ENCODE assay signal across 13 mouse cellular contexts in the genomic region with DNA sequence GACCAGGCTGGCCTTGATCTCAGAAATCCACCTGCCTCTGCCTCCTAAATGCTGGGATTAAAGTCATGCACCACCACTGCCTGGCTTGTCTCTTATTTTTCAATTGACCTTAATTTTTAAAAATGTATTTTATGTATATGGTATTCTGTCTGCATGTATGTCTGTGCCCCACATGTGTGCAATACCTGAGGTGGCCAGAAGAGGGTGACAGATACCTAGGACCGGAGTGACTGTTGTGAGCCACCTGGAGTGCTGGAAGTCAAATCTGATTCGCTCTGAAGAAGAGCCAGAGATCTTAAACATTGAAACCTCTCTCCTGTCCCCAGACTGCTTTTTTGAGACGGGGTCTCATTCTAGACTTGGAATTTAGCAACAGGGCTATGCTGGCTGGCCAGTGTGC. TPM values are rescaled to one million over a fixed set of nuclear protein-coding genes. Genes with fewer than 3 reads are reported as not detected.
DNase-seq lines count a peak whose midpoint lies in the region; TF ChIP-seq lines count a peak whose summit lies in the region.
"Had no signal": no experiment of that assay in that cellular context is flagged by ENCODE, and none has a peak within 500 bp of the region (broad histone marks: within the 10 kb centered on the region; RNA-seq: fewer than 3 reads in every experiment).

No protein-coding gene starts in this region.

- H3K9me3 ChIP-seq in CH12.LX (replicated peaks; ENCODE audit: low read length) = no peaks in the 10 kb centered on the region
- H3K9me3 ChIP-seq: neural tube, embryonic 12.5 days; stomach, embryonic 15.5 days had no signal

- no peaks in the 10 kb centered on the region for H3K4me1 ChIP-seq in kidney, adult 2 months (ENCODE audit: control insufficient read depth, insufficient read depth, low read length)
- no peaks in the 10 kb centered on the region for H3K4me1 ChIP-seq in CH12.LX (ENCODE audit: control insufficient read depth in 1 of 2, insufficient read depth in 2 of 2)
- no peaks in the 10 kb centered on the region for H3K4me1 ChIP-seq in bone marrow, adult 2 months (ENCODE audit: control insufficient read depth, insufficient read depth, low read length)
- H3K4me1 ChIP-seq: neural tube, embryonic 12.5 days; stomach, embryonic 15.5 days had no signal

- no peak overlapping the region for H3K4me2 ChIP-seq in CH12.LX (ENCODE audit: insufficient read depth, low read depth, poor library complexity, severe bottlenecking)
- H3K4me2 ChIP-seq: neural tube, embryonic 12.5 days; stomach, embryonic 15.5 days had no signal

- TF ChIP-seq POLR2A in kidney, adult 2 months (IDR thresholded peaks at IDR 0.05; ENCODE audit: low read depth, low read length) = no peak
- no peak for TF ChIP-seq POLR2A in CH12.LX (IDR thresholded peaks at IDR 0.05; ENCODE audit: low read depth, low read length)
- no peak for TF ChIP-seq POLR2A in bone marrow, adult 2 months (IDR thresholded peaks at IDR 0.05; ENCODE audit: borderline replicate concordance, control insufficient read depth, low read depth, low read length)

- TF ChIP-seq RAD21 in CH12.LX (IDR thresholded peaks at IDR 0.05; ENCODE audit: low read depth, low read length) = peak; percentile 85

- in situ Hi-C loops in CH12.LX (cut with MboI; ENCODE audit: low pct_ligation_motif_present, low pct_unique_long_range_greater_than_20kb, low sequenced_read_pairs) = no loop called here

- WGBS in kidney, adult 2 months = 89% methylated on average over 3 of the region's 3 CpGs
- 75% methylated on average over 3 of the region's 3 CpGs for WGBS in bone marrow, adult 2 months

- dilution Hi-C loops in CH12.LX (cut with MboI; ENCODE audit: extremely low pct_ligation_motif_present, extremely low pct_unique_long_range_greater_than_20kb, low sequenced_read_pairs) = no loop called here

- peak; percentile 29; the same call in 1 of the 2 replicates for TF ChIP-seq CTCF in kidney, adult 2 months (conservative IDR thresholded peaks at IDR 0.05; ENCODE audit: insufficient read depth, insufficient read length, low read depth, low read length)
- peak; percentile 27 to 83; a peak in 3 of 4 replicates for TF ChIP-seq CTCF in CH12.LX (conservative IDR thresholded peaks at IDR 0.05 in 1 of 2, IDR thresholded peaks at IDR 0.05 in 1 of 2; ENCODE audit: low read depth in 2 of 2, low read length in 2 of 2)
- peak; percentile 76 for TF ChIP-seq CTCF in bone marrow, adult 2 months (IDR thresholded peaks at IDR 0.05; ENCODE audit: control insufficient read depth, insufficient read depth, low read length)

- H3K36me3 ChIP-seq in kidney, adult 2 months (ENCODE audit: control insufficient read depth, insufficient read depth, low read length) = no peaks in the 10 kb centered on the region
- H3K36me3 ChIP-seq in CH12.LX (replicated peaks in 1 of 2; ENCODE audit: control insufficient read depth in 1 of 2, insufficient read depth in 1 of 2, low read length in 1 of 2) = peaks cover 0 to 10% of the 10 kb centered on the region in 2 experiments
- H3K36me3 ChIP-seq: neural tube, embryonic 12.5 days; stomach, embryonic 15.5 days had no signal

- H3K79me2 ChIP-seq in CH12.LX (replicated peaks; ENCODE audit: control insufficient read depth, extremely low read depth, insufficient read depth, poor library complexity, severe bottlenecking) = no peaks in the 10 kb centered on the region

- H3K9ac ChIP-seq in CH12.LX (ENCODE audit: insufficient read depth, low read depth) = no peak overlapping the region
- H3K9ac ChIP-seq: neural tube, embryonic 12.5 days; stomach, embryonic 15.5 days had no signal

- TF ChIP-seq EP300 in CH12.LX (IDR thresholded peaks at IDR 0.05; ENCODE audit: low read length) = no peak

- H3K4me3 ChIP-seq in kidney, adult 2 months (ENCODE audit: insufficient read depth, low read depth, low read length) = no peak overlapping the region
- H3K4me3 ChIP-seq in CH12.LX (replicated peaks in 1 of 3; ENCODE audit: low read depth in 2 of 3, low read length in 2 of 3, poor library complexity in 1 of 3) = no peak overlapping the region
- H3K4me3 ChIP-seq in bone marrow, adult 2 months (replicated peaks; ENCODE audit: control insufficient read depth, low read depth, low read length) = no peak overlapping the region
- H3K4me3 ChIP-seq: neural tube, embryonic 12.5 days; stomach, embryonic 15.5 days had no signal

- no peak for DNase-seq in kidney, adult 2 months
- no peak for DNase-seq in kidney, adult 11 months
- DNase-seq in CH12.LX (ENCODE audit: extremely low read depth) = peak; percentile 59
- DNase-seq in naive thymus-derived CD4-positive, alpha-beta T cell, adult 2 months (ENCODE audit: low read depth) = peak; percentile 26
- no peak for DNase-seq in adrenal gland, postnatal 10 days
- DNase-seq in urinary bladder, postnatal 36 days (ENCODE audit: low spot score in 2 of 2) = no peak
- DNase-seq in lung, adult 18-20 months = no peak
- DNase-seq: lung, postnatal 36 days had no signal

- no peak overlapping the region for H3K27ac ChIP-seq in kidney, adult 2 months (ENCODE audit: insufficient read depth, low read depth, low read length)
- no peak overlapping the region for H3K27ac ChIP-seq in CH12.LX (ENCODE audit: insufficient read depth, low read depth)
- no peak overlapping the region for H3K27ac ChIP-seq in bone marrow, adult 2 months (ENCODE audit: control insufficient read depth, insufficient read depth, low read depth, low read length, poor library complexity)
- H3K27ac ChIP-seq: neural tube, embryonic 12.5 days; stomach, embryonic 15.5 days had no signal

- no peaks in the 10 kb centered on the region for H3K27me3 ChIP-seq in kidney, adult 2 months (replicated peaks; ENCODE audit: control insufficient read depth, insufficient read depth, low read length)
- H3K27me3 ChIP-seq in CH12.LX (replicated peaks) = no peaks in the 10 kb centered on the region
- H3K27me3 ChIP-seq: neural tube, embryonic 12.5 days; stomach, embryonic 15.5 days had no signal

TF ChIP-seq in CH12.LX, 34 proteins besides CTCF, POLR2A, EP300 and RAD21:
- TF ChIP-seq USF1 (IDR thresholded peaks at IDR 0.05; ENCODE audit: low read depth, low read length) = no peak
- TF ChIP-seq SMC3 (IDR thresholded peaks at IDR 0.05; ENCODE audit: low read depth, low read length) = peak; percentile 72
- TF ChIP-seq CHD2 (IDR thresholded peaks at IDR 0.05; ENCODE audit: low read length) = no peak

RNA-seq across cellular contexts. Expression of a gene that starts 26.9 kb away (rescaled TPM):
- polyA plus RNA-seq in kidney, adult 2 months (2012; rRNA removed) = 0.03 TPM in 1 of 2 replicates, not detected in the other
- not detected in 2 replicates for total RNA-seq in CH12.LX (2012; rRNA removed)
- 0.09 TPM in 1 of 2 replicates, not detected in the other for total RNA-seq in CH12.LX (2014; rRNA removed)
- polyA plus RNA-seq in CH12.LX (2012; ENCODE audit: insufficient read length, low read depth) = 0.11 TPM in 1 of 2 replicates, not detected in the other
- not detected in 2 replicates for polyA plus RNA-seq in bone marrow, adult 2 months (2011; ENCODE audit: insufficient read depth, insufficient read length, low replicate concordance, missing spikeins)
- total RNA-seq in adrenal gland, postnatal 10 days (2021) = under 1 TPM in 1 of 2 experiments, not detected in 1; 0.15 TPM
- total RNA-seq: hematopoietic stem cell, adult 5-6 weeks; layer of hippocampus, adult 18-20 months had no signal
- polyA plus RNA-seq: stomach, embryonic 15.5 days had no signal

RNA-seq across cellular contexts. Expression of a gene that starts 33.0 kb away (rescaled TPM):
- 6.7 and 8.3 TPM in 2 replicates for polyA plus RNA-seq in kidney, adult 2 months (2012; rRNA removed)
- total RNA-seq in CH12.LX (2012; rRNA removed) (7.6 and 7.8 TPM in 2 replicates), CH12.LX (2014; rRNA removed) (2.3 and 3.1 TPM in 2 replicates)
- polyA plus RNA-seq in CH12.LX (2012; ENCODE audit: insufficient read length, low read depth) = 17.0 and 18.1 TPM in 2 replicates
- polyA plus RNA-seq in bone marrow, adult 2 months (2011; ENCODE audit: insufficient read depth, insufficient read length, low replicate concordance, missing spikeins) = 13.2 and 25.2 TPM in 2 replicates
- 10 to 100 TPM; 10.9 to 13.9 TPM for total RNA-seq in adrenal gland, postnatal 10 days (2021)

RNA-seq across cellular contexts. Expression of a gene that starts 53.2 kb away (rescaled TPM):
- 73.5 and 76.0 TPM in 2 replicates for polyA plus RNA-seq in kidney, adult 2 months (2012; rRNA removed)
- total RNA-seq in CH12.LX (2012; rRNA removed) = 218 and 260 TPM in 2 replicates
- 74.0 and 79.5 TPM in 2 replicates for total RNA-seq in CH12.LX (2014; rRNA removed)
- 521 and 579 TPM in 2 replicates for polyA plus RNA-seq in CH12.LX (2012; ENCODE audit: insufficient read length, low read depth)
- 69.8 and 90.3 TPM in 2 replicates for polyA plus RNA-seq in bone marrow, adult 2 months (2011; ENCODE audit: insufficient read depth, insufficient read length, low replicate concordance, missing spikeins)
- 100 to 1,000 TPM; 132 to 140 TPM for total RNA-seq in adrenal gland, postnatal 10 days (2021)

Comparison
In these comparisons a context has a peak if more than half of its experiments do, and no peak if none do; other contexts are left out.
1. DNase-seq: peak in CH12.LX (single experiment) and naive thymus-derived CD4-positive, alpha-beta T cell, adult 2 months (single experiment); none in kidney, adult 2 months (single experiment), kidney, adult 11 months (single experiment), adrenal gland, postnatal 10 days (single experiment), urinary bladder, postnatal 36 days (0 of 2) and lung, adult 18-20 months (0 of 2).
2. Peak in every context shown above with its lines, with median percentiles within 50 percentile points of each other: CTCF ChIP-seq.